Mouse (Mus musculus): ENCODE results near the gene Lamc3. TPM values are rescaled to one million over a fixed set of nuclear protein-coding genes. Genes with fewer than 3 reads are reported as not detected.

Lamc3 gene
- polyA plus RNA-seq, 1 experiment from 2014 or later, result 0.48 TPM

GRCm38 (mm10) chr2:31929664-31930063 is 42.6 kb downstream of the Lamc3 start:
- no peak overlapping the region for H3K9ac ChIP-seq (ENCODE audit: low read depth, low read length)
- H3K36me3 ChIP-seq (ENCODE audit: control insufficient read depth, insufficient read depth, low read length), result no peaks in the 10 kb centered on the region
- H3K27me3 ChIP-seq (replicated peaks; ENCODE audit: control insufficient read depth, insufficient read depth, low read length), result no peaks in the 10 kb centered on the region
- no peak overlapping the region for H3K27ac ChIP-seq (ENCODE audit: low read depth, low read length)
- no peak overlapping the region for H3K4me2 ChIP-seq
- ATAC-seq (replicated peaks; ENCODE audit: low FRiP score), result no peak
- no peak overlapping the region for H3K4me3 ChIP-seq (ENCODE audit: low read depth, low read length)
- no peaks in the 10 kb centered on the region for H3K9me3 ChIP-seq (ENCODE audit: control insufficient read depth, low read length)
- no peak for DNase-seq (ENCODE audit: low spot score)
- no peaks in the 10 kb centered on the region; the same call in 1 of the 2 replicates for H3K4me1 ChIP-seq (replicated peaks; ENCODE audit: control insufficient read depth, insufficient read depth, low read length)
- 70% methylated on average over 3 of the region's 3 CpGs for WGBS

DNA sequence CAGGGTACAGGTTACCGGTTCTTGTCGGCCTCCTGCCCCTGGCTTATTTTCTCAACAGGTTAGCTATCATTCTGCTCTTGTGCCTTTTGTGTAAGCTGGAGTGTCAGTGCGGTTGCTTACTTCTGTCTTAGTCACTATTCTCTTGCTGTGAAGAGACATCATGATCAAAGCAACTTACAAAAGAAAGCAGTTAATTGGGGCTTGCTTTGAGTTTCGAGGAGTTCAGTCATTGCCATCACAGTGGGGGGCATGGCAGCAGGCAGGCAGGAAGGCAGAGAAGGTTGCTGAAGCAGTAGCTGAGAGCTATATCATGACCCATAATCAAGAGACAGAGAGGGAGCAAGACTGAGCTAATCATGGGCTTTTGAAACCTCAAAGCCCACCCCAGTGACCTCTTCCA is 47.5 kb downstream of the Lamc3 start:
- ATAC-seq (replicated peaks; ENCODE audit: low FRiP score) (no peak), DNase-seq (ENCODE audit: low spot score) (no peak)
- 55% methylated on average over 4 of the region's 4 CpGs for WGBS
- Histone ChIP-seq H3K27me3 (replicated peaks; ENCODE audit: control insufficient read depth, insufficient read depth, low read length) (no peaks in the 10 kb centered on the region), H3K27ac (ENCODE audit: low read depth, low read length) (no peak overlapping the region), H3K4me2 (no peak overlapping the region), H3K9ac (ENCODE audit: low read depth, low read length) (no peak overlapping the region), H3K4me1 (replicated peaks; ENCODE audit: control insufficient read depth, insufficient read depth, low read length) (no peaks in the 10 kb centered on the region; the same call in 1 of the 2 replicates), H3K4me3 (ENCODE audit: low read depth, low read length) (no peak overlapping the region), H3K9me3 (ENCODE audit: control insufficient read depth, low read length) (no peaks in the 10 kb centered on the region), H3K36me3 (ENCODE audit: control insufficient read depth, insufficient read depth, low read length) (no peaks in the 10 kb centered on the region)

DNA sequence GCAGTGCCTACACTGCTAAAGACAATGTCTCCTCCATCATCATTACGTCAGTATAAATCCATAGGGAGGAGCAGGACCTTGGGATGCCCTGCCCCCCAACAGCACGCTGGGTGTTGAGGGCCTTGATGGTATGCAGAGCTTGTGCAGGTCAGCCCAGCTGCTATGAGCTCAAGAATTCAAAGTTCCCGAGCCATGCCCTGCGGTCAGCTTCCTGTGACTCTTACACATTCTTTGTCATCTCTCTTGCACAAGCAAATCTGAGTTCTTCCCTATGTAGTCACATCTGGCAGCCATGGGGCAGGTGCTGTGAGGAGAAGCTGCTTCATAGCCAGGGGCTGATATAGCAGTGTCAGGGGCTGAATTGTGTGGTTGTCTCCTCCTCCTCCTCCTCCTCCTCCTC is 48.0 kb downstream of the Lamc3 start:
- ATAC-seq (replicated peaks; ENCODE audit: low FRiP score) (no peak), DNase-seq (ENCODE audit: low spot score) (no peak)
- Histone ChIP-seq H3K9ac (ENCODE audit: low read depth, low read length) (no peak overlapping the region), H3K9me3 (ENCODE audit: control insufficient read depth, low read length) (no peaks in the 10 kb centered on the region), H3K27me3 (replicated peaks; ENCODE audit: control insufficient read depth, insufficient read depth, low read length) (no peaks in the 10 kb centered on the region), H3K4me2 (no peak overlapping the region), H3K36me3 (ENCODE audit: control insufficient read depth, insufficient read depth, low read length) (no peaks in the 10 kb centered on the region), H3K4me1 (replicated peaks; ENCODE audit: control insufficient read depth, insufficient read depth, low read length) (no peaks in the 10 kb centered on the region; the same call in 1 of the 2 replicates), H3K4me3 (ENCODE audit: low read depth, low read length) (no peak overlapping the region), H3K27ac (ENCODE audit: low read depth, low read length) (no peak overlapping the region)
- 35% methylated on average over 4 of the region's 4 CpGs for WGBS

DNA sequence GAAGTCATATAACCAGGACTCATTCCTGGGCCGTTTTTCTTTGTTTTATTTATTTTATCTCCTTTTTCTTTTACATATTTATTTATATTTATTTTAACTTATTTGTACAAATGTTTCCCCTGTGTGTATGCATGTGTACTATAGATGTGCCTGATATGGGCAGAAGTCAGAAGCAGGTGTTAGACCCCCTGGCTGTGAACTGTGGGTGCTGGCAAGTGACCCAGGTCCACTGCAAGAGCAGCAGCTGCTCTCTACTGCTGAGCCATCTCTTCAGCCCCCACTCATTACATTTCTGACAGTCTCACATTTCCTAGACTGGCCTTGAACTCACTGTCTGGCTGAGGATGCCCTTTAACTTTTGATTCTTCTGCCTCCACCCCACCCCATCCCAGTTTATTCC is 51.2 kb downstream of the Lamc3 start:
- H3K4me1 ChIP-seq (replicated peaks; ENCODE audit: control insufficient read depth, insufficient read depth, low read length), result no peaks in the 10 kb centered on the region; the same call in 1 of the 2 replicates
- no peak for DNase-seq (ENCODE audit: low spot score)
- no peaks in the 10 kb centered on the region for H3K9me3 ChIP-seq (ENCODE audit: control insufficient read depth, low read length)
- H3K36me3 ChIP-seq (ENCODE audit: control insufficient read depth, insufficient read depth, low read length), result no peaks in the 10 kb centered on the region
- no peak overlapping the region for H3K4me2 ChIP-seq
- no peak overlapping the region for H3K4me3 ChIP-seq (ENCODE audit: low read depth, low read length)
- WGBS, result 83% methylated on average over 1 of the region's 1 CpGs
- no peaks in the 10 kb centered on the region for H3K27me3 ChIP-seq (replicated peaks; ENCODE audit: control insufficient read depth, insufficient read depth, low read length)
- no peak for ATAC-seq (replicated peaks; ENCODE audit: low FRiP score)
- no peak overlapping the region for H3K9ac ChIP-seq (ENCODE audit: low read depth, low read length)
- H3K27ac ChIP-seq (ENCODE audit: low read depth, low read length), result no peak overlapping the region

GRCm38 (mm10) chr2:31943011-31943410 is 55.9 kb downstream of the Lamc3 start:
- Histone ChIP-seq H3K27me3 (replicated peaks; ENCODE audit: control insufficient read depth, insufficient read depth, low read length) (no peaks in the 10 kb centered on the region), H3K9me3 (ENCODE audit: control insufficient read depth, low read length) (no peaks in the 10 kb centered on the region), H3K4me2 (no peak overlapping the region), H3K4me1 (replicated peaks; ENCODE audit: control insufficient read depth, insufficient read depth, low read length) (no peaks in the 10 kb centered on the region), H3K4me3 (ENCODE audit: low read depth, low read length) (no peak overlapping the region), H3K27ac (ENCODE audit: low read depth, low read length) (no peak overlapping the region), H3K36me3 (ENCODE audit: control insufficient read depth, insufficient read depth, low read length) (no peaks in the 10 kb centered on the region), H3K9ac (ENCODE audit: low read depth, low read length) (no peak overlapping the region)
- ATAC-seq (replicated peaks; ENCODE audit: low FRiP score) (no peak), DNase-seq (ENCODE audit: low spot score) (no peak)
- 57% methylated on average over 4 of the region's 4 CpGs for WGBS

DNA sequence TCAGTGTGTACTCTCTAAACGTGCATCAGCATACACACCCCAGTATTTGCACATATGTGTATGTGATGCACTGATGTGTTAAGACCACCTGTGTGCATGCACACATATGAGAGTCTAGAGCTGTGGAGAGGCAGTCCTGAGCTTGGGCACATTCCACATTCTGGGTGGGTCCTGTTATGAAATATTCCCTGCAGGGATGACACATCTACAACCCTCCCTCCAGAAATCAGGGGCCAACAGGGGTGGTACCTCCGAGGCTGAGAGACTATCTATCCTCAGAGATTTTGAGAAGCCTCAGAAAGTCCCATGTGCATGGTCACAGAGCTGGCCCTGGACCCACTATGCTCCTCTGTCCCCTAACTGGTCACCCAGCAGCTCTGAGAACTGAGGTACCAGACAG is 58.5 kb downstream of the Lamc3 start:
- H3K4me3 ChIP-seq (ENCODE audit: low read depth, low read length), result no peak overlapping the region
- H3K36me3 ChIP-seq (ENCODE audit: control insufficient read depth, insufficient read depth, low read length), result no peaks in the 10 kb centered on the region
- ATAC-seq (replicated peaks; ENCODE audit: low FRiP score) (no peak), DNase-seq (ENCODE audit: low spot score) (no peak)
- no peak overlapping the region for H3K9ac ChIP-seq (ENCODE audit: low read depth, low read length)
- 67% methylated on average over 2 of the region's 2 CpGs for WGBS
- H3K9me3 ChIP-seq (ENCODE audit: control insufficient read depth, low read length), result no peaks in the 10 kb centered on the region
- H3K27me3 ChIP-seq (replicated peaks; ENCODE audit: control insufficient read depth, insufficient read depth, low read length), result peaks cover 20% of the 10 kb centered on the region
- no peak overlapping the region for H3K27ac ChIP-seq (ENCODE audit: low read depth, low read length)
- H3K4me1 ChIP-seq (replicated peaks; ENCODE audit: control insufficient read depth, insufficient read depth, low read length), result no peaks in the 10 kb centered on the region; the same call in 1 of the 2 replicates
- no peak overlapping the region for H3K4me2 ChIP-seq

GRCm38 (mm10) chr2:31948392-31948791 is 61.3 kb downstream of the Lamc3 start:
- ATAC-seq (replicated peaks; ENCODE audit: low FRiP score) (no peak), DNase-seq (ENCODE audit: low spot score) (no peak)
- Histone ChIP-seq H3K4me1 (replicated peaks; ENCODE audit: control insufficient read depth, insufficient read depth, low read length) (no peaks in the 10 kb centered on the region; the same call in 1 of the 2 replicates), H3K4me2 (no peak overlapping the region), H3K4me3 (ENCODE audit: low read depth, low read length) (no peak overlapping the region), H3K36me3 (ENCODE audit: control insufficient read depth, insufficient read depth, low read length) (no peaks in the 10 kb centered on the region), H3K27ac (ENCODE audit: low read depth, low read length) (no peak overlapping the region), H3K9me3 (ENCODE audit: control insufficient read depth, low read length) (no peaks in the 10 kb centered on the region), H3K27me3 (replicated peaks; ENCODE audit: control insufficient read depth, insufficient read depth, low read length) (peaks cover 36% of the 10 kb centered on the region), H3K9ac (ENCODE audit: low read depth, low read length) (no peak overlapping the region)
- 73% methylated on average over 6 of the region's 6 CpGs for WGBS

- Histone ChIP-seq H3K4me1 (replicated peaks; ENCODE audit: control insufficient read depth, insufficient read depth, low read length) (no peaks in the 10 kb centered on the region; the same call in 1 of the 2 replicates), H3K4me3 (ENCODE audit: low read depth, low read length) (no peak overlapping the region), H3K9me3 (ENCODE audit: control insufficient read depth, low read length) (no peaks in the 10 kb centered on the region), H3K27ac (ENCODE audit: low read depth, low read length) (no peak overlapping the region), H3K27me3 (replicated peaks; ENCODE audit: control insufficient read depth, insufficient read depth, low read length) (peaks cover 36% of the 10 kb centered on the region), H3K36me3 (ENCODE audit: control insufficient read depth, insufficient read depth, low read length) (no peaks in the 10 kb centered on the region), H3K9ac (ENCODE audit: low read depth, low read length) (no peak overlapping the region), H3K4me2 (no peak overlapping the region)
- no peak for ATAC-seq (replicated peaks; ENCODE audit: low FRiP score)
- no peak for DNase-seq (ENCODE audit: low spot score)
- 65% methylated on average over 6 of the region's 6 CpGs for WGBS
Observed at GRCm38 (mm10) chr2:31948801-31949200, 61.7 kb downstream of the Lamc3 start.

DNA sequence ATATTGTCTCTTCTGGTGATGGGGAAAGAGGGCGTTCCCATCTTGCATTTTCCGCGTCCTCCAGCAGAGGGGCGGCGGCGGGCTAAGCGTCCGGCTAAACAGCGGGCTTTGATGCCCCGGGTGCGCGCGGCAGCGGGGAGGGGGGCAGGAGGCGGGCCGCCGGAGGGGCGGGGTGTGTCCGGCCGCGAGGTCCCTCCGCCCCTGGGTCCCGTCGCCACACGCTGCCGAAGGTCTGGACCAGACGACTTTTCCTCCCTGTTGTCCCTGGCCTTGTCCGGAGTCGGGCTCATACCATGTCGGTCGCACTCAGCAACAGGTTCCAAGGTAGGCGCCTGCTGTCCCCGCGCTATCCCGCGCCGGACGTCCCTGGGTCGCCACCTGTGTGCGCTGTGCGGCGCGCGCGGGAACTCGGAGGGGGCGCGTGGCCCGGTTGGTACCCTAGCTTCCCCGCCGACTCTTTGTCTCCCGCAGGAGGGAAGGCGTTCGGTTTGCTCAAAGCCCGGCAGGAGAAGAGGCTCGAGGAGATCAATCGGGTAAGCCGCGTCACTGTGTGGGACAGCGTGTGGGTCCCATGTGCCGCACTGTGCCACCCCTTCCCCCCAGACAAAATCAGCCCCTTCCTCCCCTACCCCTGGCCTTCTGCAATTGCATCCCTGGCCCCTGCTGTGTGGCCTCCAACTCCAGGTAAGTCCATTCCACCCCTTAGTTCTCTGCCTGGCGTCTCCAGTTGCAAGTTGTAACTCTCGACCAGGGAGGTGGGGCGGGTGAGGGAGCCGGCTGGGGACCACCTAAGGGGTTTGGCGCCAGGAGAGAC is 63.2 kb downstream of the Lamc3 start, which contains the start of gene Aif1l:
Aif1l (plus strand) TSS at position 82 of the 814 bp plus-strand sequence.
- ATAC-seq (replicated peaks; ENCODE audit: low FRiP score) (0 out of 2 replicates have a peak, but pooled peaks have one; percentile 29), DNase-seq (ENCODE audit: low spot score) (peak; percentile 70)
- Histone ChIP-seq H3K4me2 (peak within 1 kb of the TSS; percentile 88), H3K9ac (ENCODE audit: low read depth, low read length) (peak within 1 kb of the TSS; percentile 56), H3K4me1 (replicated peaks; ENCODE audit: control insufficient read depth, insufficient read depth, low read length) (no peaks in the 10 kb centered on the region; the same call in 1 of the 2 replicates), H3K9me3 (ENCODE audit: control insufficient read depth, low read length) (no peaks in the 10 kb centered on the region), H3K27me3 (replicated peaks; ENCODE audit: control insufficient read depth, insufficient read depth, low read length) (peaks cover 36% of the 10 kb centered on the region), H3K27ac (ENCODE audit: low read depth, low read length) (no peak within 1 kb of the TSS), H3K36me3 (ENCODE audit: control insufficient read depth, insufficient read depth, low read length) (no peaks in the 10 kb centered on the region), H3K4me3 (ENCODE audit: low read depth, low read length) (peak within 1 kb of the TSS; percentile 62)
- under 1% methylated on average over 58 of the region's 66 CpGs for WGBS
